Mouse (Mus musculus) bone marrow macrophage, adult 2 months (primary cell): ENCODE results near the gene Olfr871.
"Not testable (repeated sequence)": the region's sequence is repeated elsewhere in the genome, so short reads cannot be mapped to it uniquely, and the experiment has no call there.

Experiments used
- CTCF ChIP-seq: IDR thresholded peaks from 2 replicates; pipeline ENCODE4 v1.5.1; 2012; ENCODE audit warnings: low read depth, mild to moderate bottlenecking, low read length, moderate library complexity
- POLR2A ChIP-seq: IDR thresholded peaks from 2 replicates; pipeline ENCODE4 v1.6.1; 2012; ENCODE audit warnings: mild to moderate bottlenecking, low read depth, low read length, borderline replicate concordance

DNA sequence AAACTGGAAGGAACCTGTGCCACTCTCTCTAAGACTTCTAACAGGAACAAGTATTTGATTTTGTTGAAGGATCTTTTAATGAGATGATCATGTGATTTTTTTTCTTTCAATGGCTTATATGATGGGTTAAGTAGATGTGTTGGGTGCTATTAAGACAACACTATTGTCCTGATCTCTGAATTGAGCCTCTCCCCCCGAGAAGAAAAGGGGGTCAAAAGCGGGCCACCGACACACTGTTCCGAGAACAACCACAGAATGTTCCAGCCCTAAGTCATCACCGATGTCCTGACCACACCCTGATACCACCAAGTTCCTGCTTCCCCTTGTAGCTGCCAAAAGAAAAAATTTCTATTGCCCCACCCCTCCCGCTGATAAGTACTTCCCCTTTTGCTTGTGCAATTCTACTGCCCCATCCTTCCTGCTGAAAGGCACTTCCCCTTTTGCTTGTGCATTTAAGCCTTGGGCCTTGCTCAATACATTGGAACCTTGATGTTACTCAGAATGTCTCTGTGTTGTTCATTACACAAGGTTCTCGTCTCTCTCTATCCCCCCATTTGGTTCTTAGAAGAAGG, 8.5 kb upstream of the Olfr871 start:
- not testable (repeated sequence) for TF ChIP-seq CTCF, POLR2A
